Mouse (Mus musculus) MEL (cell line): ENCODE measurements around the gene Ccdc162. TPM values are rescaled to one million over a fixed set of nuclear protein-coding genes. Genes with fewer than 3 reads are reported as not detected.

Experiments
- DNase-seq: peaks from one replicate; pipeline ENCODE4 v3.0.0; 2011; ENCODE audit warnings: low read depth, low spot score
- H3K27ac ChIP-seq: 2 replicates; pipeline ENCODE4 v1.5.1; 2012; ENCODE audit warnings: low read depth, mild to moderate bottlenecking, control low read depth, low read length, moderate library complexity; ENCODE audit not compliant: control insufficient read depth
- H3K27me3 ChIP-seq, 2 experiments: fragments of 150-350 bp in 1 of 2; sonication (generic) in 1 of 2; 2 replicates each; pipeline ENCODE4 v1.6.1; 2012; ENCODE audit warnings: low read length in 2 of 2, mild to moderate bottlenecking in 2 of 2, improper control_type of control experiment in 1 of 2, moderate library complexity in 1 of 2; ENCODE audit not compliant: insufficient read depth in 2 of 2, control insufficient read depth in 1 of 2
- H3K36me3 ChIP-seq, 2 experiments: 2 replicates each; pipeline ENCODE4 v1.6.1; 2012 to 2014; ENCODE audit warnings: low read length in 2 of 2, improper control_type of control experiment in 1 of 2, inconsistent platforms in 1 of 2, mild to moderate bottlenecking in 1 of 2; ENCODE audit not compliant: insufficient read depth in 2 of 2, control insufficient read depth in 1 of 2
- H3K4me1 ChIP-seq, 2 experiments: fragments of 150-350 bp in 1 of 2; sonication (generic) in 1 of 2; 2 replicates each; pipeline ENCODE4 v1.6.1; 2012; ENCODE audit warnings: low read length in 2 of 2, improper control_type of control experiment in 1 of 2, mild to moderate bottlenecking in 1 of 2; ENCODE audit not compliant: insufficient read depth in 2 of 2, control insufficient read depth in 1 of 2
- H3K4me3 ChIP-seq, 2 experiments: fragments of 150-350 bp in 1 of 2; sonication (generic) in 1 of 2; 2 replicates each; pipeline ENCODE4 v1.5.1; 2012; ENCODE audit warnings: low read depth in 2 of 2, low read length in 2 of 2, mild to moderate bottlenecking in 2 of 2, moderate library complexity in 2 of 2, control low read depth in 1 of 2, improper control_type of control experiment in 1 of 2; ENCODE audit not compliant: control insufficient read depth in 1 of 2, insufficient read depth in 1 of 2
- H3K79me2 ChIP-seq: 2 replicates; pipeline ENCODE4 v1.6.1; 2012; ENCODE audit warnings: mild to moderate bottlenecking, low read length, moderate library complexity; ENCODE audit not compliant: control insufficient read depth, poor library complexity, insufficient read depth
- H3K9ac ChIP-seq: 2 replicates; pipeline ENCODE4 v1.6.1; 2012; ENCODE audit warnings: low read depth, mild to moderate bottlenecking, control low read depth, low read length, moderate library complexity; ENCODE audit not compliant: control insufficient read depth, poor library complexity, severe bottlenecking
- H3K9me3 ChIP-seq: fragments of 150-350 bp; sonication (generic); replicated peaks from 2 replicates; pipeline ENCODE4 v1.6.1; 2012; ENCODE audit warnings: mild to moderate bottlenecking, low read length, improper control_type of control experiment, moderate library complexity; ENCODE audit not compliant: insufficient read depth
- CHD1 ChIP-seq: IDR thresholded peaks from 2 replicates; pipeline ENCODE4 v1.6.1; 2012; ENCODE audit warnings: low read depth, mild to moderate bottlenecking, inconsistent platforms, low read length, improper control_type of control experiment
- E2F4 ChIP-seq: IDR thresholded peaks from 2 replicates; pipeline ENCODE4 v1.6.1; 2011; ENCODE audit warnings: low read depth, low read length, improper control_type of control experiment, borderline replicate concordance
- ELF1 ChIP-seq: IDR thresholded peaks from 2 replicates; pipeline ENCODE4 v1.6.1; 2014; ENCODE audit warnings: low read depth, mild to moderate bottlenecking, inconsistent platforms, low read length, improper control_type of control experiment, moderate library complexity
- ETS1 ChIP-seq: IDR thresholded peaks from 2 replicates; pipeline ENCODE4 v1.6.1; 2012; ENCODE audit warnings: low read depth, mild to moderate bottlenecking, inconsistent platforms, low read length, improper control_type of control experiment, moderate library complexity
- GABPA ChIP-seq: IDR thresholded peaks from 2 replicates; pipeline ENCODE4 v1.6.1; 2012; ENCODE audit warnings: low read depth, mild to moderate bottlenecking, inconsistent platforms, low read length, improper control_type of control experiment, moderate library complexity
- GATA1 ChIP-seq: IDR thresholded peaks from 2 replicates; pipeline ENCODE4 v1.6.1; 2011; ENCODE audit warnings: low read depth, low read length, improper control_type of control experiment
- HCFC1 ChIP-seq: IDR thresholded peaks from 2 replicates; pipeline ENCODE4 v1.6.1; 2012; ENCODE audit warnings: low read depth, mild to moderate bottlenecking, inconsistent platforms, low read length, improper control_type of control experiment, moderate library complexity
- JUND ChIP-seq: IDR thresholded peaks from 2 replicates; pipeline ENCODE4 v1.6.1; 2011; ENCODE audit warnings: low read depth, mild to moderate bottlenecking, improper control_type of control experiment, low read length
- MAFK ChIP-seq: IDR thresholded peaks from 2 replicates; pipeline ENCODE4 v1.6.1; 2011; ENCODE audit warnings: low read depth, mild to moderate bottlenecking, low read length, improper control_type of control experiment, borderline replicate concordance
- MAZ ChIP-seq: IDR thresholded peaks from 2 replicates; pipeline ENCODE4 v1.6.1; 2012; ENCODE audit warnings: low read depth, mild to moderate bottlenecking, inconsistent platforms, low read length, improper control_type of control experiment
- MYB ChIP-seq: IDR thresholded peaks from 2 replicates; pipeline ENCODE4 v1.6.1; 2011; ENCODE audit warnings: mild to moderate bottlenecking, low read depth, low read length, improper control_type of control experiment
- MYC ChIP-seq: IDR thresholded peaks from 2 replicates; pipeline ENCODE4 v1.6.1; 2011; ENCODE audit warnings: low read depth, mild to moderate bottlenecking, low read length, improper control_type of control experiment, moderate library complexity
- POLR2A ChIP-seq, 2 experiments: IDR thresholded peaks; 2 replicates each; pipeline ENCODE4 v1.6.1; 2011 to 2012; ENCODE audit warnings: low read length in 2 of 2, mild to moderate bottlenecking in 2 of 2, control low read depth in 1 of 2, improper control_type of control experiment in 1 of 2, low read depth in 1 of 2, moderate library complexity in 1 of 2; ENCODE audit not compliant: control insufficient read depth in 1 of 2, insufficient read depth in 1 of 2, poor library complexity in 1 of 2
- POLR2AphosphoS2 ChIP-seq: IDR thresholded peaks from 2 replicates; pipeline ENCODE4 v1.6.1; 2011; ENCODE audit warnings: low read length, improper control_type of control experiment
- POLR2AphosphoS5 ChIP-seq: IDR thresholded peaks from 2 replicates; pipeline ENCODE4 v1.6.1; 2012; ENCODE audit warnings: low read depth, borderline replicate concordance, mild to moderate bottlenecking, inconsistent platforms, low read length, moderate library complexity, mixed read lengths
- RAD21 ChIP-seq: IDR thresholded peaks from 2 replicates; pipeline ENCODE4 v1.6.1; 2011; ENCODE audit warnings: mild to moderate bottlenecking, low read depth, low read length, improper control_type of control experiment
- TAL1 ChIP-seq: IDR thresholded peaks from 2 replicates; pipeline ENCODE4 v1.6.1; 2012; ENCODE audit warnings: mild to moderate bottlenecking, inconsistent platforms, low read length, moderate library complexity, mixed read lengths
- TCF12 ChIP-seq: IDR thresholded peaks from 2 replicates; pipeline ENCODE4 v1.6.1; 2014; ENCODE audit warnings: low read depth, mild to moderate bottlenecking, inconsistent platforms, low read length, improper control_type of control experiment, moderate library complexity
- USF1 ChIP-seq: IDR thresholded peaks from 2 replicates; pipeline ENCODE4 v1.6.1; 2014; ENCODE audit warnings: low read depth, mild to moderate bottlenecking, inconsistent platforms, low read length, improper control_type of control experiment, moderate library complexity
- USF2 ChIP-seq, 2 experiments: IDR thresholded peaks; 2 replicates each; pipeline ENCODE4 v1.6.1; 2011 to 2012; ENCODE audit warnings: improper control_type of control experiment in 2 of 2, low read length in 2 of 2, borderline replicate concordance in 1 of 2, inconsistent platforms in 1 of 2, low read depth in 1 of 2, mild to moderate bottlenecking in 1 of 2; ENCODE audit not compliant: insufficient read depth in 1 of 2
- ZC3H11A ChIP-seq: IDR thresholded peaks from 2 replicates; pipeline ENCODE4 v1.6.1; 2012; ENCODE audit warnings: low read depth, mild to moderate bottlenecking, inconsistent platforms, low read length, improper control_type of control experiment
- ZMIZ1 ChIP-seq: IDR thresholded peaks from 2 replicates; pipeline ENCODE4 v1.6.1; 2012; ENCODE audit warnings: low read depth, mild to moderate bottlenecking, inconsistent platforms, low read length, improper control_type of control experiment, moderate library complexity
- ZNF384 ChIP-seq: IDR thresholded peaks from 2 replicates; pipeline ENCODE4 v1.6.1; 2012; ENCODE audit warnings: low read depth, mild to moderate bottlenecking, inconsistent platforms, low read length, improper control_type of control experiment
- polyA plus RNA-seq, 2 experiments: library from polyadenylated mRNA; stranded (reverse) in 1 of 2; unstranded in 1 of 2; fragments of >175 nt in 1 of 2; fragments of >200 nt in 1 of 2; gene quantifications; 2 replicates each; pipeline versions ENCODE4 v1.2.1 to v1.2.4; 2012; ENCODE audit warnings: low replicate concordance in 2 of 2, low read depth in 1 of 2; ENCODE audit not compliant: insufficient read length in 2 of 2, insufficient read depth in 1 of 2, missing spikeins in 1 of 2
- total RNA-seq: library from RNA; depleted of rRNA; stranded (reverse); fragments of 300-350 nt; gene quantifications from 2 replicates; pipeline ENCODE4 v1.2.3, GENCODE M21; 2012

Ccdc162 gene
- total and polyA plus RNA-seq, 3 experiments, result 0.06 TPM; not detected in 2

- H3K27ac ChIP-seq, result no peak overlapping the region
- H3K27me3 ChIP-seq, result no peaks in the 10 kb centered on the region
- no peaks in the 10 kb centered on the region for H3K79me2 ChIP-seq
- H3K9me3 ChIP-seq, result no peaks in the 10 kb centered on the region
- no peak overlapping the region for H3K4me3 ChIP-seq
- peak; percentile 19 for DNase-seq
- peaks cover 0 to 3% of the 10 kb centered on the region in 2 experiments; a peak in 1 of 4 replicates for H3K4me1 ChIP-seq
- no peak for TF ChIP-seq CHD1
- no peak for TF ChIP-seq MYB
- no peak for TF ChIP-seq ETS1
- TF ChIP-seq USF1, result no peak
- TF ChIP-seq MYC, result no peak
- TF ChIP-seq E2F4, result no peak
- TF ChIP-seq ZMIZ1, result no peak
- TF ChIP-seq JUND, result no peak
- no peak for TF ChIP-seq POLR2AphosphoS5
- TF ChIP-seq GATA1, result no peak
- no peak for TF ChIP-seq MAZ
- no peak for TF ChIP-seq POLR2AphosphoS2
- no peak for TF ChIP-seq TAL1
- TF ChIP-seq USF2 (IDR thresholded peaks at IDR 0.05; ENCODE audit: borderline replicate concordance in 1 of 2, insufficient read depth in 1 of 2, low read depth in 1 of 2, low read length in 2 of 2), result no peak
- TF ChIP-seq GABPA, result no peak
- TF ChIP-seq RAD21, result no peak
- H3K36me3 ChIP-seq, result no peaks in the 10 kb centered on the region
- H3K9ac ChIP-seq, result no peak overlapping the region
Observed at GRCm38 (mm10) chr10:41763741-41764385, 47.4 kb upstream of the Ccdc162 start.

DNA sequence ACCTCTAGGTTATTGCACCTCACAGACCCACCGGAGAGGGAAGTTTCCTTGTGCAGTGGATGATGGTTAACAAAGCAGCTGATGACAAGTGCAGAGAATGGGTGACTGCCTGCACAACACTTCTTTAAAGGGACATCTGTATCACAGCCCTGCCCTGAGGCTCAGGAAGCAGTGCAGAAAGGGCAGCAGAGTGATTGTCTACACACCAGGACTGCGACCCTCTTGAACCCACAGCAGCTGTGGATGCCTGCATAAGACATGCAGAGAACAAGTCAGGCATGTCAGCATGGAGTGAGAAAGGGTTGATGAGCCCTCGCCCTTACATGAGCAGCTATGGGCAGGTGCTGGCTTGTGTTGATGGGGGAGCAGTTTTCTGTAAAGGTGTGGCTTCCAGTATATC is 44.4 kb upstream of the Ccdc162 start:
- Histone ChIP-seq H3K79me2 (no peaks in the 10 kb centered on the region), H3K9me3 (no peaks in the 10 kb centered on the region), H3K9ac (no peak overlapping the region), H3K27ac (no peak overlapping the region), H3K27me3 (no peaks in the 10 kb centered on the region), H3K4me3 (no peak overlapping the region), H3K36me3 (no peaks in the 10 kb centered on the region), H3K4me1 (peaks cover 0 to 3% of the 10 kb centered on the region in 2 experiments; a peak in 1 of 4 replicates)
- TF ChIP-seq USF1 (no peak), MAFK (no peak), TAL1 (no peak), ZC3H11A (no peak), ZMIZ1 (no peak), POLR2A (IDR thresholded peaks at IDR 0.05; ENCODE audit: control insufficient read depth in 1 of 2, insufficient read depth in 1 of 2, low read depth in 1 of 2, low read length in 2 of 2, poor library complexity in 1 of 2) (no peak), GATA1 (no peak), ZNF384 (no peak), TCF12 (no peak), JUND (no peak), HCFC1 (no peak), GABPA (no peak), ETS1 (no peak), ELF1 (no peak)
- no peak for DNase-seq
